Mouse (Mus musculus) CH12.LX (cell line): ENCODE data around the gene Ace3. TPM values are rescaled to one million over a fixed set of nuclear protein-coding genes. Genes with fewer than 3 reads are reported as not detected.

Experiments used
- DNase-seq: peaks from one replicate; pipeline ENCODE4 v3.0.0-alpha.2; 2013; ENCODE audit errors: extremely low read depth
- H3K27ac ChIP-seq: 2 replicates; pipeline ENCODE4 v1.5.1; 2012; ENCODE audit warnings: low read depth, mild to moderate bottlenecking, control low read depth, moderate library complexity; ENCODE audit not compliant: insufficient read depth
- H3K27me3 ChIP-seq: replicated peaks from 2 replicates; pipeline ENCODE3; 2012; ENCODE audit warnings: inconsistent platforms
- H3K36me3 ChIP-seq, 2 experiments: replicated peaks in 1 of 2; 2 replicates each; pipeline versions ENCODE3 to v1.6.1; 2012; ENCODE audit warnings: inconsistent platforms in 1 of 2, low read length in 1 of 2, mild to moderate bottlenecking in 1 of 2, mixed read lengths in 1 of 2, moderate library complexity in 1 of 2; ENCODE audit not compliant: control insufficient read depth in 1 of 2, insufficient read depth in 1 of 2
- H3K4me1 ChIP-seq, 2 experiments: 2 replicates each; pipeline ENCODE4 v1.6.1; 2012; ENCODE audit warnings: inconsistent platforms in 1 of 2, moderate library complexity in 1 of 2; ENCODE audit not compliant: insufficient read depth in 2 of 2, control insufficient read depth in 1 of 2
- H3K4me2 ChIP-seq: 2 replicates; pipeline ENCODE4 v1.6.1; 2012; ENCODE audit warnings: low read depth, mild to moderate bottlenecking, control low read depth; ENCODE audit not compliant: poor library complexity, insufficient read depth, severe bottlenecking
- H3K4me3 ChIP-seq, 3 experiments: fragments of 150-350 bp in 1 of 3; sonication (generic) in 1 of 3; replicated peaks in 1 of 3; 2 replicates each; pipeline versions ENCODE3 to v1.5.1; 2011 to 2012; ENCODE audit warnings: low read depth in 2 of 3, low read length in 2 of 3, mild to moderate bottlenecking in 2 of 3, moderate library complexity in 2 of 3, control low read depth in 1 of 3, improper control_type of control experiment in 1 of 3, inconsistent platforms in 1 of 3, mixed read lengths in 1 of 3; ENCODE audit not compliant: poor library complexity in 1 of 3
- H3K79me2 ChIP-seq: replicated peaks from 2 replicates; pipeline ENCODE4 v1.6.1; 2012; ENCODE audit warnings: mild to moderate bottlenecking, moderate library complexity; ENCODE audit not compliant: control insufficient read depth, poor library complexity, insufficient read depth, severe bottlenecking; ENCODE audit errors: extremely low read depth
- H3K9ac ChIP-seq: 2 replicates; pipeline ENCODE4 v1.6.1; 2012; ENCODE audit warnings: low read depth, mild to moderate bottlenecking, control low read depth, moderate library complexity; ENCODE audit not compliant: insufficient read depth
- H3K9me3 ChIP-seq: replicated peaks from 2 replicates; pipeline ENCODE3; 2012; ENCODE audit warnings: low read length, inconsistent platforms, mixed read lengths
- CHD1 ChIP-seq: IDR thresholded peaks from 2 replicates; pipeline ENCODE4 v1.6.1; 2012; ENCODE audit warnings: low read depth, low read length, improper control_type of control experiment, inconsistent platforms
- CTCF ChIP-seq, 2 experiments: IDR thresholded peaks in 1 of 2; conservative IDR thresholded peaks in 1 of 2; 2 replicates each; pipeline ENCODE4 v1.5.1; 2011 to 2012; ENCODE audit warnings: low read depth in 2 of 2, low read length in 2 of 2, improper control_type of control experiment in 1 of 2, inconsistent platforms in 1 of 2, mild to moderate bottlenecking in 1 of 2, moderate library complexity in 1 of 2
- E2F4 ChIP-seq: IDR thresholded peaks from 2 replicates; pipeline ENCODE4 v1.6.1; 2011; ENCODE audit warnings: low read depth, low read length, improper control_type of control experiment; ENCODE audit not compliant: insufficient replicate concordance
- ELF1 ChIP-seq: IDR thresholded peaks from 2 replicates; pipeline ENCODE4 v1.6.1; 2014; ENCODE audit warnings: low read depth, mild to moderate bottlenecking, inconsistent platforms, low read length, improper control_type of control experiment
- EP300 ChIP-seq: IDR thresholded peaks from 2 replicates; pipeline ENCODE4 v1.6.1; 2011; ENCODE audit warnings: low read length, improper control_type of control experiment
- ETS1 ChIP-seq: conservative IDR thresholded peaks from 2 replicates; pipeline ENCODE4 v1.6.1; 2012; ENCODE audit warnings: low read depth, mild to moderate bottlenecking, inconsistent platforms, low read length, improper control_type of control experiment, moderate library complexity
- GABPA ChIP-seq: IDR thresholded peaks from 2 replicates; pipeline ENCODE4 v1.6.1; 2012; ENCODE audit warnings: low read depth, low read length, improper control_type of control experiment, inconsistent platforms; ENCODE audit not compliant: insufficient replicate concordance
- IRF4 ChIP-seq: IDR thresholded peaks from 2 replicates; pipeline ENCODE4 v1.6.1; 2014; ENCODE audit warnings: low read depth, mild to moderate bottlenecking, inconsistent platforms, low read length, improper control_type of control experiment
- JUN ChIP-seq: IDR thresholded peaks from 2 replicates; pipeline ENCODE4 v1.6.1; 2011; ENCODE audit warnings: low read depth, mild to moderate bottlenecking, low read length, improper control_type of control experiment, moderate library complexity; ENCODE audit not compliant: insufficient read depth
- JUND ChIP-seq: conservative IDR thresholded peaks from 2 replicates; pipeline ENCODE4 v1.6.1; 2011; ENCODE audit warnings: low read depth, low read length, improper control_type of control experiment
- MXI1 ChIP-seq: IDR thresholded peaks from 2 replicates; pipeline ENCODE4 v1.6.1; 2011; ENCODE audit warnings: mild to moderate bottlenecking, low read depth, low read length, improper control_type of control experiment
- NELFE ChIP-seq: IDR thresholded peaks from 2 replicates; pipeline ENCODE4 v1.6.1; 2011; ENCODE audit warnings: low read depth, low read length, improper control_type of control experiment
- PAX5 ChIP-seq: IDR thresholded peaks from 2 replicates; pipeline ENCODE4 v1.6.1; 2012; ENCODE audit warnings: low read length, inconsistent platforms, mixed read lengths
- POLR2A ChIP-seq: IDR thresholded peaks from 2 replicates; pipeline ENCODE4 v1.6.1; 2011; ENCODE audit warnings: low read depth, mild to moderate bottlenecking, improper control_type of control experiment, low read length
- POLR2AphosphoS2 ChIP-seq: IDR thresholded peaks from 2 replicates; pipeline ENCODE4 v1.6.1; 2011; ENCODE audit warnings: low read depth, low read length, improper control_type of control experiment
- RAD21 ChIP-seq: IDR thresholded peaks from 2 replicates; pipeline ENCODE4 v1.6.1; 2011; ENCODE audit warnings: low read depth, mild to moderate bottlenecking, low read length, improper control_type of control experiment, moderate library complexity
- RCOR1 ChIP-seq: conservative IDR thresholded peaks from 2 replicates; pipeline ENCODE4 v1.6.1; 2012; ENCODE audit warnings: low read depth, mild to moderate bottlenecking, inconsistent platforms, low read length, improper control_type of control experiment
- TBP ChIP-seq: conservative IDR thresholded peaks from 2 replicates; pipeline ENCODE4 v1.6.1; 2011; ENCODE audit warnings: low read depth, low read length, improper control_type of control experiment
- UBTF ChIP-seq: IDR thresholded peaks from 2 replicates; pipeline ENCODE4 v1.6.1; 2012; ENCODE audit warnings: low read depth, mild to moderate bottlenecking, inconsistent platforms, low read length, improper control_type of control experiment, moderate library complexity
- ZKSCAN1 ChIP-seq: IDR thresholded peaks from 2 replicates; pipeline ENCODE4 v1.6.1; 2012; ENCODE audit warnings: low read depth, inconsistent platforms, low read length, improper control_type of control experiment, borderline replicate concordance
- ZNF384 ChIP-seq: IDR thresholded peaks from 2 replicates; pipeline ENCODE4 v1.6.1; 2012; ENCODE audit warnings: low read depth, low read length, improper control_type of control experiment, inconsistent platforms
- dilution Hi-C: fragments of 300-500 bp; cut with MboI; formaldehyde crosslinking; loops from 2 replicates; pipeline ENCODE4 v1.14.3; 2020; ENCODE audit warnings: low sequenced_read_pairs; ENCODE audit not compliant: extremely low pct_unique_long_range_greater_than_20kb, extremely low pct_ligation_motif_present
- in situ Hi-C: fragments of 300-500 bp; cut with MboI; formaldehyde crosslinking; loops from 3 replicates; pipeline ENCODE4 v1.14.3; 2019; ENCODE audit warnings: low sequenced_read_pairs, low pct_ligation_motif_present, low pct_unique_long_range_greater_than_20kb, mixed read lengths
- polyA plus RNA-seq: library from polyadenylated mRNA; unstranded; fragments of >175 nt; gene quantifications from 2 replicates; pipeline ENCODE4 v1.2.1, GENCODE M21; 2012; ENCODE audit warnings: low read depth; ENCODE audit not compliant: insufficient read length
- total RNA-seq, 2 experiments: library from RNA; depleted of rRNA; stranded (reverse); fragments of 300-350 nt in 1 of 2; fragments of >200 nt in 1 of 2; gene quantifications; 2 replicates each; pipeline ENCODE4 v1.2.3; 2012 to 2014

The Ace3 gene
- total and polyA plus RNA-seq, 3 experiments: not detected

- no peak for TF ChIP-seq ZKSCAN1
- no peak for TF ChIP-seq TBP
- TF ChIP-seq CHD1: no peak; the same call in 1 of the 2 replicates
- peak; percentile 78 for TF ChIP-seq MXI1
- TF ChIP-seq JUN: no peak
- TF ChIP-seq IRF4: peak; percentile 78
- TF ChIP-seq EP300: peak; percentile 62; the same call in 1 of the 2 replicates
- TF ChIP-seq RAD21: no peak
- no peak for TF ChIP-seq PAX5
- peak; percentile 77; the same call in 1 of the 2 replicates for TF ChIP-seq RCOR1
- TF ChIP-seq NELFE: 0 out of 2 replicates have a peak, but pooled peaks have one; percentile 27
- TF ChIP-seq POLR2A: peak; percentile 28; the same call in 1 of the 2 replicates
- peak; percentile 85 for TF ChIP-seq ELF1
- no peak for TF ChIP-seq POLR2AphosphoS2
- 0 out of 2 replicates have a peak, but pooled peaks have one; percentile 49 for TF ChIP-seq UBTF
- TF ChIP-seq JUND: no peak
Observed at GRCm38 (mm10) chr11:105959355-105959754, 35.1 kb upstream of the Ace3 start (continued).

GRCm38 (mm10) chr11:105964691-105965090, 29.8 kb upstream of the Ace3 start:
- Histone ChIP-seq H3K4me3 (no peak overlapping the region), H3K27me3 (peaks cover 38% of the 10 kb centered on the region), H3K9me3 (peaks cover 2% of the 10 kb centered on the region), H3K4me2 (no peak overlapping the region), H3K4me1 (peaks cover 2 to 10% of the 10 kb centered on the region in 2 experiments; a peak in 3 of 4 replicates), H3K27ac (no peak overlapping the region), H3K79me2 (no peaks in the 10 kb centered on the region), H3K9ac (no peak overlapping the region), H3K36me3 (no peaks in the 10 kb centered on the region)
- peak in 1 of 2 experiments; percentile 35; a peak in 1 of 4 replicates for TF ChIP-seq CTCF (conservative IDR thresholded peaks at IDR 0.05 in 1 of 2, IDR thresholded peaks at IDR 0.05 in 1 of 2; ENCODE audit: low read depth in 2 of 2, low read length in 2 of 2)
- peak; percentile 62; the same call in 1 of the 2 replicates for TF ChIP-seq ZNF384
- no peak for TF ChIP-seq E2F4
- DNase-seq: peak; percentile 24
- in situ Hi-C loops (no loop called here), dilution Hi-C loops (no loop called here)

GRCm38 (mm10) chr11:105966288-105966687, 28.2 kb upstream of the Ace3 start:
- Histone ChIP-seq H3K27ac (no peak overlapping the region), H3K79me2 (no peaks in the 10 kb centered on the region), H3K4me2 (no peak overlapping the region), H3K9ac (no peak overlapping the region), H3K9me3 (peaks cover 2% of the 10 kb centered on the region), H3K36me3 (no peaks in the 10 kb centered on the region), H3K4me1 (peaks cover 2 to 5% of the 10 kb centered on the region in 2 experiments; a peak in 2 of 4 replicates), H3K27me3 (peaks cover 47% of the 10 kb centered on the region), H3K4me3 (no peak overlapping the region)
- TF ChIP-seq CTCF (conservative IDR thresholded peaks at IDR 0.05 in 1 of 2, IDR thresholded peaks at IDR 0.05 in 1 of 2; ENCODE audit: low read depth in 2 of 2, low read length in 2 of 2) (no peak), ETS1 (no peak), GABPA (no peak)
- DNase-seq: no peak
- in situ Hi-C loops: no loop called here
- dilution Hi-C loops: no loop called here
